Mouse (Mus musculus): ENCODE measurements around the gene Gm42688. TPM values are rescaled to one million over a fixed set of nuclear protein-coding genes. Genes with fewer than 3 reads are reported as not detected.

Gene Gm42688
- total and polyA plus RNA-seq, 3 experiments = 1.2 to 1.6 (median 1.3) TPM

DNA sequence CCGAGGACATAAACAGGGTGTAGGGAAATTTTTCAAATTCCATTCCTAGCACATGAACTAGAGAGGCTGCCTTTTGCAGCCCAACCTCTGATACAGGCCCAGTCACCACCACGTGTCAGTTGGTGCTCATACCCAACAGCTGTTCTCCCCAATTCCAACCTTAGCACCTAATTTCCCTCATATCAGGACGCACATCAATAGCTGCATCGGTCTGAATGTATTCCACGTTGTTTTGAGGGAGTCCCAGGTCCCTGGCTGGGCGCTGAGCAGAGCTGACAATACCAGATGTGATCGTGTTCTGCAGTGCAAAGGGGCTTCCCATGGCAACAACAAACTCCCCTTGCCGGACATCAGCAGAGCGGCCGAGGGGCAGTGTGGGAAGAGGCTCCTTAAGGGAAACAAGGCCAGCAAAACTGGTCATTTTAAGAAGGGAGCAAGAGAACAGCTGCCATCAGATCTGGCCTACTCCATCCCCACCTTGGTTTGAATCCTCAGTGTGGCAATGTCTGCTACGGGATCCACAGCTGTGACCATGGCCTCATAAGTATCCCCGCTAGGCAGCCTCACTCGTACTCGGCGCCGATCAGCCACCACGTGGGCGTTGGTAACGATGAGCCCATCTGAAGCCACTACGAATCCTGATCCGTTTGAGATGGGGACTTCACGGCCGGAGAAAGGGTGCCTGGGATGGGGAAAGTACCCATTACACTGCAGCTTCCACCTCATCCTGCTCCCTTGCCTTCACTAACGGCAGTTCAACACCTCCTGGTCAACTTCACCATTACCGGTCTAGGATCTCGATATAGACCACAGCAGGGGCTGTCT is 48.1 kb upstream of the Gm42688 start:
- dilution Hi-C loops (cut with MboI; ENCODE audit: extremely low pct_ligation_motif_present, extremely low pct_unique_long_range_greater_than_20kb, low sequenced_read_pairs) (no loop called here), in situ Hi-C loops (cut with MboI; ENCODE audit: low pct_ligation_motif_present, low pct_unique_long_range_greater_than_20kb, low sequenced_read_pairs) (no loop called here)
- H3K27ac ChIP-seq (ENCODE audit: insufficient read depth, low read depth) = peak overlapping the region; percentile 49
- H3K36me3 ChIP-seq (replicated peaks in 1 of 2; ENCODE audit: control insufficient read depth in 1 of 2, insufficient read depth in 1 of 2, low read length in 1 of 2) = peaks cover 36 to 59% of the 10 kb centered on the region in 2 experiments
- peak overlapping the region; percentile 80 for H3K4me2 ChIP-seq (ENCODE audit: insufficient read depth, low read depth, poor library complexity, severe bottlenecking)
- peaks cover 8 to 52% of the 10 kb centered on the region in 2 experiments for H3K4me1 ChIP-seq (ENCODE audit: control insufficient read depth in 1 of 2, insufficient read depth in 2 of 2)
- H3K4me3 ChIP-seq (replicated peaks in 1 of 3; ENCODE audit: low read depth in 2 of 3, low read length in 2 of 3, poor library complexity in 1 of 3) = peak overlapping the region; percentile 88 to 96 (median 89)
- H3K27me3 ChIP-seq (replicated peaks) = no peaks in the 10 kb centered on the region
- peaks cover 38% of the 10 kb centered on the region for H3K79me2 ChIP-seq (replicated peaks; ENCODE audit: control insufficient read depth, extremely low read depth, insufficient read depth, poor library complexity, severe bottlenecking)
- DNase-seq (ENCODE audit: extremely low read depth) = peak; percentile 70
- TF ChIP-seq ELF1 (IDR thresholded peaks at IDR 0.05; ENCODE audit: low read depth, low read length) (0 out of 2 replicates have a peak, but pooled peaks have one; percentile 22), JUN (IDR thresholded peaks at IDR 0.05; ENCODE audit: insufficient read depth, low read depth, low read length) (no peak), HCFC1 (IDR thresholded peaks at IDR 0.05; ENCODE audit: low read depth, low read length) (0 out of 2 replicates have a peak, but pooled peaks have one; percentile 9), CHD1 (IDR thresholded peaks at IDR 0.05; ENCODE audit: low read depth, low read length) (0 out of 2 replicates have a peak, but pooled peaks have one; percentile 80), RCOR1 (conservative IDR thresholded peaks at IDR 0.05; ENCODE audit: low read depth, low read length) (no peak), TCF12 (IDR thresholded peaks at IDR 0.05; ENCODE audit: low read depth, low read length) (0 out of 2 replicates have a peak, but pooled peaks have one; percentile 46), MYC (IDR thresholded peaks at IDR 0.05; ENCODE audit: low read depth, low read length) (peak; percentile 86), MEF2A (IDR thresholded peaks at IDR 0.05; ENCODE audit: borderline replicate concordance, low read depth, low read length) (no peak), MAZ (IDR thresholded peaks at IDR 0.05; ENCODE audit: low read depth, low read length) (no peak), SMC3 (IDR thresholded peaks at IDR 0.05; ENCODE audit: low read depth, low read length) (0 out of 2 replicates have a peak, but pooled peaks have one; percentile 1), TBP (conservative IDR thresholded peaks at IDR 0.05; ENCODE audit: low read depth, low read length) (0 out of 2 replicates have a peak, but pooled peaks have one; percentile 19), ETS1 (conservative IDR thresholded peaks at IDR 0.05; ENCODE audit: low read depth, low read length) (0 out of 2 replicates have a peak, but pooled peaks have one; percentile 12), USF2 (conservative IDR thresholded peaks at IDR 0.05; ENCODE audit: low read depth, low read length) (no peak), MAX (IDR thresholded peaks at IDR 0.05; ENCODE audit: low read length) (peak; percentile 88), MXI1 (IDR thresholded peaks at IDR 0.05; ENCODE audit: low read depth, low read length) (peak; percentile 87), USF1 (IDR thresholded peaks at IDR 0.05; ENCODE audit: low read depth, low read length) (0 out of 2 replicates have a peak, but pooled peaks have one; percentile 7), POLR2A (IDR thresholded peaks at IDR 0.05; ENCODE audit: low read depth, low read length) (no peak), ZNF384 (IDR thresholded peaks at IDR 0.05; ENCODE audit: low read depth, low read length) (no peak), POLR2AphosphoS2 (IDR thresholded peaks at IDR 0.05; ENCODE audit: low read depth, low read length) (no peak)
- H3K9me3 ChIP-seq (replicated peaks; ENCODE audit: low read length) = no peaks in the 10 kb centered on the region
- peak overlapping the region; percentile 91 for H3K9ac ChIP-seq (ENCODE audit: insufficient read depth, low read depth)
